Mouse (Mus musculus) splenic B cell, adult 2 months (primary cell): Measurements from ENCODE around the gene Thap12.
A peak's percentile ranks its signal among the peaks of the same experiment; 100 is the strongest.

Experiments
- DNase-seq: peaks from one replicate; pipeline ENCODE4 v3.0.0-alpha.2; 2011; ENCODE audit warnings: low read depth, low spot score
- H3K27me3 ChIP-seq: 2 replicates; pipeline ENCODE4 v1.6.1; 2012; ENCODE audit warnings: mild to moderate bottlenecking, low read length, moderate library complexity, mixed read lengths; ENCODE audit not compliant: control insufficient read depth, poor library complexity, insufficient read depth, severe bottlenecking
- H3K36me3 ChIP-seq: 2 replicates; pipeline ENCODE4 v1.6.1; 2012; ENCODE audit warnings: mild to moderate bottlenecking, low read length, moderate library complexity, mixed read lengths; ENCODE audit not compliant: control insufficient read depth, poor library complexity, insufficient read depth, severe bottlenecking

Thap12 gene

GRCm38 (mm10) chr7:98682821-98683220, 20.1 kb upstream of the Thap12 start:
- Histone ChIP-seq H3K36me3 (no peaks in the 10 kb centered on the region), H3K27me3 (no peaks in the 10 kb centered on the region)
- DNase-seq: no peak

- H3K27me3 ChIP-seq: no peaks in the 10 kb centered on the region
Measured at GRCm38 (mm10) chr7:98685895-98686294, 17.0 kb upstream of the Thap12 start.

GRCm38 (mm10) chr7:98690126-98690525, 12.8 kb upstream of the Thap12 start:
- Histone ChIP-seq H3K36me3 (no peaks in the 10 kb centered on the region), H3K27me3 (no peaks in the 10 kb centered on the region)
- DNase-seq: no peak

More at GRCm38 (mm10) chr7:98685895-98686294, 17.0 kb upstream of the Thap12 start:
- DNase-seq: no peak
- H3K36me3 ChIP-seq: no peaks in the 10 kb centered on the region

- H3K27me3 ChIP-seq: no peaks in the 10 kb centered on the region
- DNase-seq: no peak
- H3K36me3 ChIP-seq: no peaks in the 10 kb centered on the region
Measured at GRCm38 (mm10) chr7:98690831-98691230, 12.1 kb upstream of the Thap12 start.

GRCm38 (mm10) chr7:98692761-98693546, 9.9 kb upstream of the Thap12 start:
- H3K36me3 ChIP-seq: no peaks in the 10 kb centered on the region
- no peak for DNase-seq
- no peaks in the 10 kb centered on the region for H3K27me3 ChIP-seq

DNA sequence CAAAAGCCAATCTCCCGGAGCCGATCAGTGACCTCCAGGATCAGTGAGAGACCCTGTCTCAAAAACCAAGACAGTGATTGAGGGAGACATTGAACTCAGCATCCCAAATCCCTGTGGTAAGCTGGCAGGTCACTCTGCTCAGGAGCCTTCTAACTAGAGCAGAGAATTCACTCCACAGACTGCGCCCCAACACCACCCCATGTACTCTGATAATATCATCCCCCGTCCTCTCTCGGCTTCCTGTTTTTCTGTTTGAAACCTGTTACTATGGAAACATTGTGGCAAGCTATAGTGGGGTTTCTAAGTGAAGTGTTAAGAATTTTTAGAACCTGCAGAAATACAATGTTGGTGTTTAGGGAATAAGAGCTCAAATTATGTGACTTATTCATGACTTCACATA, 8.9 kb upstream of the Thap12 start:
- no peaks in the 10 kb centered on the region for H3K36me3 ChIP-seq
- DNase-seq: peak; percentile 73

GRCm38 (mm10) chr7:98697496-98697895, 5.4 kb upstream of the Thap12 start:
- H3K36me3 ChIP-seq: no peaks in the 10 kb centered on the region
- H3K27me3 ChIP-seq: no peaks in the 10 kb centered on the region
- peak; percentile 28 for DNase-seq

More for the DNA sequence above, 8.9 kb upstream of the Thap12 start:
- no peaks in the 10 kb centered on the region for H3K27me3 ChIP-seq

DNA sequence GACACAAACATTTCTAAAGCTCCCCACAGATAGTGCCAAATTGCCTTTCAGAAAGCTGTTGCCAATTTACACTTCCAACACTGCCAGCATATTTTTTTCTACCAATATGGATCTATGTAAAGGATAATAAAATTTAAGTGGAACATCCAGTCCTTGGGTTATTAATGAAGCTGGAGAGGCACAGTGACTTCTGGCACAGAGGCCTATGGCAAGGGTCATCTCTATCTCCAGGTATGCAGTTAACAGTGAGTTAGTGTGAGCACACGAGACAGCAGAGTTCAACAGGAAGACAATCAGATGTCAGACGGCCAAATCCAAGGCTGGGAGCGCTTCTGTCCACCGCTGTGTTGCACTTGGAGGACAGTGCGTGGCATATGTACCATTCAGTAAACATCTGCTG, 4.9 kb upstream of the Thap12 start:
- no peaks in the 10 kb centered on the region for H3K27me3 ChIP-seq
- DNase-seq: no peak
- no peaks in the 10 kb centered on the region for H3K36me3 ChIP-seq

- no peaks in the 10 kb centered on the region for H3K27me3 ChIP-seq
- no peak for DNase-seq
- H3K36me3 ChIP-seq: no peaks in the 10 kb centered on the region
Measured at GRCm38 (mm10) chr7:98698590-98698989, 4.3 kb upstream of the Thap12 start.

DNA sequence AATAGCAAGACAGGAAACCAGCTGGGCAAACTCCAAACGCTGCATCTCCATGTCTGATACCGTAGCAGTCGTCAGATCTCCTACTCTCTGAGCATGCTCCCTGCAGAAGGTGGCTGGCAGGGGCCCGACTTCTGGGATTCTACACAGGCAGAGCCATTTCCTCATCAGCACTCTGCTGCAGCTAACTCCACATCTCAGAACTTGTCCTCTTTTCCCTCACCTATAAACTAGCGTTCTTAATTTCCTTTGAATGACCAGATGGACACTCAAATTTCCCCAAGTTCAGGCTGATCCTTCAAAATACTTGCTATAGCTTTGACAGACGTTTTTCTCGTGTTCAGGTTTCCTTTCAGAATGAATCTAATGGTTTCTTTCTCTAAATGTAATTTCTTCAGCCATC, 1.1 kb upstream of the Thap12 start:
- Histone ChIP-seq H3K27me3 (no peaks in the 10 kb centered on the region), H3K36me3 (no peaks in the 10 kb centered on the region)
- no peak for DNase-seq

- no peaks in the 10 kb centered on the region for H3K27me3 ChIP-seq
- no peak for DNase-seq
- H3K36me3 ChIP-seq: no peaks in the 10 kb centered on the region
Measured at GRCm38 (mm10) chr7:98703365-98703881, 520 bp downstream of the Thap12 start.

DNA sequence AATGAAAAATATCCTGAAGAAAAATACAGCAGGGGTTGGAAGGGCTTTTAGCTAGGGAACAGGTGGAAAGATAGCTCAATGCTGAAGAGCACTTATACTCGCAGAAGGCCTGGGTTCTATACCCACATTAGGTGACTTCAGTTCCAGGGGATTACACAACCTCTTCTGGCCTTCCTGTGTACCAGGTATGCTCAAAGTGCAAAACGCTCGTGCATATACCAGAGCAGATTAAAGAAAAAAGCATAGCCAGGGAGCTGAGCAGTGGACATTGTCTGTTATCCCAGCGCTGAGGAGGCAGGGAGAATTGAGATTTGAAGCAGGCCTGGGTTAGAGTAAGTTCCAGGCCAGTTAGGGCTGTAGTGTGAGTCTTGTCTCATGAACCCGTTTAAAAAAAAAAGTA, 1.4 kb downstream of the Thap12 start:
- Histone ChIP-seq H3K36me3 (no peaks in the 10 kb centered on the region), H3K27me3 (no peaks in the 10 kb centered on the region)
- no peak for DNase-seq

GRCm38 (mm10) chr7:98713661-98714060, 10.8 kb downstream of the Thap12 start:
- no peaks in the 10 kb centered on the region for H3K27me3 ChIP-seq
- peaks cover 17% of the 10 kb centered on the region for H3K36me3 ChIP-seq
- DNase-seq: no peak

DNA sequence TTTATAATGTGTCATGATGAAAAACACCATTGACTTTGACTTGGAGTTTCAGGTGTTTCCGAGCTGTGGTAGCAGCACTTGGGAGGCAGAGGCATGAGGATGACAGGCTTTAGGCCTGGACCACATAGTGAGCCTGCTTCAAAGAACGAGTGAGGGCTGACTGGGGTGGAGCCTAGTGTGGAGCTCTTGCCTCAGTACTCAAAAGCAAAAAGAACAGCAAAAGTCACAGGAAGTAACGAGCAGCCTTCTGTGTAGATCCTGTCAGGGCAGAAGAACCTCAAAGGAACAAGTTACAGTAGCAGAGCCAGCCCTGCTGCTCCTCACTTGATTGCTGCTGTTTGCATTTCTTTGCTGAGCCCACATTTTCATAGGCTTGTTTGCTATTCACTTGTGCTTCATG, 14.5 kb downstream of the Thap12 start:
- no peak for DNase-seq
- no peaks in the 10 kb centered on the region for H3K27me3 ChIP-seq
- H3K36me3 ChIP-seq: peaks cover 10% of the 10 kb centered on the region; the same call in 1 of the 2 replicates

DNA sequence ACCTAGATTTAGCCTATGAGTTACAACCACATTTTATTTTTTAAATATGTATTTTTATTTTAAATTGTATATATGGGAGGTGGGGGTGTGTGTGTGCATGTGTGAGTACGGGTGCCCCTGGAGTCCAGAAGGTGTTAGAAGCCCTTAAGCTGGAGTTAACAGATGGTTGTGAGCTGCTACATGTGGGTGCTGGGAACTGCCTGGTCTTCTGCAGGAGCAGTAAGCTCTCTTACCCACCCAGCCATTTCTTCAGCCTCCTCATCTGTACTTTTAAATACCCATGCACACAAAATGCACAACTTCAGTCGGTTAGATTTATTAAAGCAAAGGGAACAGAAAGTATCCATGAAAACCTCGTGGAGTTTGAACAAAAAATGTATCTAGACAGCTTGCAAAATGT, 16.9 kb downstream of the Thap12 start:
- no peaks in the 10 kb centered on the region for H3K27me3 ChIP-seq
- H3K36me3 ChIP-seq: 0 out of 2 replicates have a peak, but pooled peaks cover 8% of the 10 kb centered on the region
- no peak for DNase-seq
